Mouse (Mus musculus) kidney, postnatal 0 days (tissue): Measurements from ENCODE around the gene Gm43638. TPM values are rescaled to one million over a fixed set of nuclear protein-coding genes. Genes with fewer than 3 reads are reported as not detected.
"Not testable (repeated sequence)": the region's sequence is repeated elsewhere in the genome, so short reads cannot be mapped to it uniquely, and the experiment has no call there.

Experiments
- ATAC-seq: fragments of 200-750 bp; cut with Nextera tagmentation; replicated peaks from 2 replicates; pipeline ENCODE4 v1.8.0; 2017; ENCODE audit warnings: low read depth, moderate number of reproducible peaks, moderate TSS enrichment, moderate library complexity; ENCODE audit not compliant: low FRiP score
- DNase-seq: peaks from one replicate; pipeline ENCODE4 v3.0.0-alpha.2; 2016; ENCODE audit warnings: low spot score
- H3K27ac ChIP-seq: fragments of 300-500 bp; sonication (generic); 2 replicates; pipeline ENCODE4 v1.5.1; 2014; ENCODE audit warnings: mild to moderate bottlenecking
- H3K27me3 ChIP-seq: fragments of 300-500 bp; sonication (generic); 2 replicates; pipeline ENCODE4 v1.6.1; 2014; ENCODE audit warnings: low read length, mixed read lengths; ENCODE audit not compliant: insufficient read depth
- H3K36me3 ChIP-seq: fragments of 300-500 bp; sonication (generic); 2 replicates; pipeline ENCODE4 v1.6.1; 2014; ENCODE audit warnings: low read length, mixed read lengths; ENCODE audit not compliant: insufficient read depth
- H3K4me1 ChIP-seq: fragments of 300-500 bp; sonication (generic); replicated peaks from 2 replicates; pipeline ENCODE4 v1.6.1; 2014; ENCODE audit warnings: antibody characterized with exemption, low read length, mixed read lengths; ENCODE audit not compliant: insufficient read depth
- H3K4me2 ChIP-seq: fragments of 300-500 bp; sonication (generic); 2 replicates; pipeline ENCODE4 v1.6.1; 2014; ENCODE audit warnings: mild to moderate bottlenecking, low read length, moderate library complexity, mixed read lengths
- H3K4me3 ChIP-seq: fragments of 300-500 bp; sonication (generic); replicated peaks from 2 replicates; pipeline ENCODE4 v1.5.1; 2014; ENCODE audit warnings: low read depth, low read length
- H3K9ac ChIP-seq: fragments of 300-500 bp; sonication (generic); 2 replicates; pipeline ENCODE4 v1.6.1; 2014; ENCODE audit warnings: low read depth, low read length
- H3K9me3 ChIP-seq: fragments of 300-500 bp; sonication (generic); replicated peaks from 2 replicates; pipeline ENCODE4 v1.6.1; 2016; ENCODE audit warnings: low read length, inconsistent platforms, mixed read lengths
- CTCF ChIP-seq: IDR thresholded peaks from 2 replicates; pipeline ENCODE4 v1.5.1; 2016; ENCODE audit warnings: antibody characterized with exemption, low read depth, mild to moderate bottlenecking, moderate library complexity
- WGBS: fragments of 180-500 bp; shearing (Covaris S2); extraction: QIAGEN DNeasy Blood & Tissue Kit; methylation state at CpG from one replicate; pipeline ENCODE4 v1.1.7; 2014; 5-methylcytosine and 5-hydroxymethylcytosine counted together
- polyA plus RNA-seq: library from polyadenylated mRNA; unstranded; fragments of >200 nt; fragmentation: Nextera tagmentation; extraction: Ambion mirVana; gene quantifications from 2 replicates; pipeline ENCODE4 v1.2.1, GENCODE M21; 2015

Gm43638 gene
- not detected in 2 replicates for polyA plus RNA-seq

DNA sequence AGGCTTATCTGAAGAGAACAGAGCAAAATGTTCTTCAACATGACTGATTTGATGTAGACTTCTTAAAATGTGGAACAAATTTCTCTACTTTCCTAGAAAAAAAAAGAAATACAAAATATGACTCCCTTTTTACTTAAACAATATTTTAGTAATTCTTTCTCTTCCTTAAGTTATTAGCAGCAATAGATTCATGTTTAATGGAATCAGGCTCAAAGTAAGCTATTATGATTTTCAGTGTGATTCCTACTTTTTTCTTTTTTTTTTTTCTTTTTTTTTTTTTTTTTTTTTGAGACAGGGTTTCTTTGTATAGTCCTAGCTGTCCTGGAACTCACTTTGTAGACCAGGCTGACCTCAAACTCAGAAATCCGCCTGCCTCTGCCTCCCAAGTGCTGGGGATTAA lies at the start of gene Gm43638:
Gene Gm43638, minus strand, starts transcription at position 101 of the 400 bp plus-strand sequence.
- H3K9ac ChIP-seq, ATAC-seq, H3K36me3 ChIP-seq, H3K4me2 ChIP-seq, DNase-seq, H3K27me3 ChIP-seq, H3K27ac ChIP-seq, H3K4me1 ChIP-seq, H3K4me3 ChIP-seq, H3K9me3 ChIP-seq: not testable (repeated sequence)
- WGBS, result 84% methylated on average over 1 of the region's 1 CpGs

DNA sequence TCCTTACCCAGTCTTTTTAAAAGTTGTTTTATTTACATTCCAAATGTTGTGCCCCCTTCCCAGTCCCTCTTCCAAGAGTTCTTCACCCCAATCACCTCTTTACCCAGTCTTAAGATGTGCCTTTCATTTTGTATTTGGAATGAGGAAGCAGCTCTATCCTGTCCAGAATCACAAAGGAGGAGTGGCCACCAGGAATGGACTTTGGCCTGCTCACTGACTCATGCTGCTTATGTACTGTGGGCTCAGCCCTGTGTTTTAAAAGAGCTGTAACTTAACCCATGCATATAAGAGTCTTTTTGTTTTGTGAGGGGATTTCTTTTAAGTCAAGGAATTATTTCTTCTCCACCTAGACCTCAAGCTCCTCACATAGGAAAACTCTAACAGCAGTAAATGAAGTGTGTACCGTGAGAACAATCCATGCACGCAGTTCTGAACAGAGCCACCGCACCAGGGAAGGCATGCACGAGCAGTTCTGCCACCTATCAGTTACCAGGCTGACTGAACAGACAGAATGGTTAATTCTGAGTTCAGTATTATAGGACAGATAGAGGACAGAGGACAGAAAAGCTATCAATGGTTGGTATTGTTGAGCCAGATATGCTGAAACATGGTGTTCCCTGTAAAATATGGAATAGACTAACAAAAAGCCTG lies 49.5 kb upstream of the Gm43638 start:
- ATAC-seq, result peak; percentile 97
- Histone ChIP-seq H3K9me3 (no peaks in the 10 kb centered on the region), H3K27ac (0 out of 2 replicates have a peak overlapping the region, but pooled peaks have one; percentile 3), H3K27me3 (no peaks in the 10 kb centered on the region), H3K4me1 (no peaks in the 10 kb centered on the region), H3K4me2 (no peak overlapping the region), H3K4me3 (no peak overlapping the region), H3K36me3 (no peaks in the 10 kb centered on the region), H3K9ac (no peak overlapping the region)
- 57% methylated on average over 4 of the region's 4 CpGs for WGBS
- DNase-seq, result peak; percentile 50
- TF ChIP-seq CTCF, result no peak

DNA sequence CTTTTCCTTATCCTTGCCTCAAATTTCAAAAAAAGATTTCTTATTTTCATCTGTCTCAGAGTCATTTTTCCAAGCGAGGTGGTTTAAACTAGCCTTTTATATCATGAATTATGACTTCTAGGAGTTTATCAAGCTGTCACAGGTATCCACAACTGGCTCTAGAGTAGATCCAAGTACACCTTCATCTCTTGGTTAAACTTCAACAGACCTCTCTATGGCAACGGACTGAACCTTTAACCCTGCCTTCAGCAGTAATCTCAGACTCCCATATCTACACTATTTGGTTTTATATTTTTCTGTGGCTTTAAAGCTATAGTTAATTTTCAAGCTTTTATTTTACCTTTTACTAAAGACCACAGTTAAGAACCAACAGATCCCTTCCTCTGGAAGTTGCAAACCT lies 45.7 kb upstream of the Gm43638 start:
- Histone ChIP-seq H3K27ac (peak overlapping the region; percentile 54), H3K9ac (no peak overlapping the region), H3K4me3 (no peak overlapping the region), H3K27me3 (no peaks in the 10 kb centered on the region), H3K36me3 (no peaks in the 10 kb centered on the region), H3K4me1 (no peaks in the 10 kb centered on the region), H3K9me3 (no peaks in the 10 kb centered on the region), H3K4me2 (no peak overlapping the region)
- TF ChIP-seq CTCF, result no peak
- WGBS, result 46% methylated on average over 2 of the region's 2 CpGs
- DNase-seq, result peak; percentile 33
- 0 out of 2 replicates have a peak, but pooled peaks have one; percentile 59 for ATAC-seq

DNA sequence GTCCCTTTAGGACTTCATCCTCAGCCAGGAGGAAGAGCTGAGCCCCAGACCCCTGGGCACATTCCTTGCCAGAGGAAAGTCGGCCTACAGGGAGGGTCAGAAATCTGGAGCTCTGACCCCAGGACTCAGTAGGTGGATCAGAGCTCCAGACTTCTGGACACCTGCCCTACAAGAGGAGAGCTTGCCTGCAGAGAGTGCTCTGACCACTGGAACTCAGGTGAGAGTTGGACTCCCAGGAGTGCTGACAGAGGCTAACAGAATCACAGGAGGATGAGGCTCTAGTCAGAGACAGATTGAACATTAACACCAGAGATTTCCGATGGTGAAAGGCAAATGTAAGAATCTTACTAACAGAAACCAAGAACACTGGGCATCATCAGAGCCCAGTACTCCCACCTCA lies 37.0 kb upstream of the Gm43638 start:
- not testable (repeated sequence) for DNase-seq, H3K4me2 ChIP-seq, ATAC-seq, H3K4me3 ChIP-seq, H3K27me3 ChIP-seq, H3K27ac ChIP-seq, H3K4me1 ChIP-seq, H3K9me3 ChIP-seq, H3K9ac ChIP-seq, H3K36me3 ChIP-seq
- WGBS, result 88% methylated on average over 2 of the region's 2 CpGs

DNA sequence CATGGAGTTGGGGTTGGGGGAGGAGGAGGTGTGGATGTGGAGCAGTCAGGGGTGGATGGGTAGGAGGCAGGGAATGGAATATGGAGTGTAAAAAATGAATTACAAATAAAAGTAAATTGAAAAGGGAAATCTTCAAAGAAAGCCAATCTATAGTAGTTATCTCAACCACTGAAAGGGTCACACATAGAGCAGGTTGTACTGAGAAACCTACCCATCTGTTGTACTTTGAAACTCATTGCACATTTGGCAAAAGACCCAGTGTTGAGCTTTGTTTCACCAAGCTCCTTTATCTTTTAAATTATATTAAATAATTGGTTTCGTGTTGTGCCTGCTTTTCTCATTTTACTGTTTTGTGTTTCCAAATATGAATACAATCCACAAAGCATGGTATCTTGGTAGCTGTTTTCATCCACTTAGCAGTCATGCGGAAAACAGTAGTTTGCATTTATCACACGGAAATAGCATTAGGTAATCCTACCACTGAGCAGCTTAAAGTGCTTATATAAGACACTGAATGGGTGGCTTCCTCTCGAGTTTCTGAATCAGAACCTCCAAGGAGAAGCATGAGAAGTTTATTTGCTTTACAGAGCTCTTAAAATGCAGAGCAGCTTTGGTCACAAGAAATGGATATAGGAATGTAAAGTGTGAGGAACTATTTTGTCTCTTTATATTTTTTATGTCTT lies 19.3 kb upstream of the Gm43638 start:
- Histone ChIP-seq H3K27ac (no peak overlapping the region), H3K4me1 (no peaks in the 10 kb centered on the region), H3K4me2 (no peak overlapping the region), H3K9ac (no peak overlapping the region), H3K27me3 (no peaks in the 10 kb centered on the region), H3K4me3 (no peak overlapping the region), H3K9me3 (no peaks in the 10 kb centered on the region), H3K36me3 (no peaks in the 10 kb centered on the region)
- no peak for TF ChIP-seq CTCF
- WGBS, result 52% methylated on average over 4 of the region's 4 CpGs
- DNase-seq (no peak), ATAC-seq (no peak)

DNA sequence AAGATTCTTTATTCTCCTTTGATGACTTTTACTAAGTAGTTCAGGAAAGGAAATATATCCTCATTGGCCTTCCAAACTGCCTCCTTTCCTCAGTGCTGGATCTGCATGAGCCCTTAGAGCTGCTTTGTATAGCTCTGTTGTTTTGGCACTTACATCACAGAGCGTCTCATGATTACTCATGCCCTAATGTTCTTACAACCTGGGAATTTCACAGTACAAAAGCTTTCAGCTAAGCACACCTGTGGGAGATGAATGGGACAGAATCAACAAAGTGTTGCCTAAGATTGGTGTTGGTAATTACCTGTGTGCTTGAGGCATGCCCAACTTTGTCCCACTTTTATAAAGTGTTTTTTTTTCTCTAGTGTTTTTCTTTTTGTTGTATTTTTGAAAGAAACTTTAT lies 16.1 kb upstream of the Gm43638 start:
- no peak for TF ChIP-seq CTCF
- whole genome bisulfite sequencing, result 62% methylated on average over 1 of the region's 1 CpGs

More for the DNA sequence above, 16.1 kb upstream of the Gm43638 start:
- no peak for DNase-seq
- Histone ChIP-seq H3K4me2 (no peak overlapping the region), H3K4me1 (no peaks in the 10 kb centered on the region), H3K4me3 (no peak overlapping the region), H3K36me3 (no peaks in the 10 kb centered on the region), H3K27ac (no peak overlapping the region), H3K9ac (no peak overlapping the region), H3K9me3 (no peaks in the 10 kb centered on the region), H3K27me3 (no peaks in the 10 kb centered on the region)
- ATAC-seq, result no peak
